Mouse (Mus musculus) heart, adult 9 months (tissue): Measurements from ENCODE around the gene Htr5a.

Experiments
- DNase-seq, 2 experiments: peaks; one replicate each; pipeline ENCODE4 v3.0.0; 2022; ENCODE audit warnings: low spot score in 2 of 2

Htr5a gene

GRCm38 (mm10) chr5:27841701-27842295 lies at the start of gene Htr5a:
TSS of gene Htr5a (plus strand) at chr5:27842149.
- no peak for DNase-seq

DNA sequence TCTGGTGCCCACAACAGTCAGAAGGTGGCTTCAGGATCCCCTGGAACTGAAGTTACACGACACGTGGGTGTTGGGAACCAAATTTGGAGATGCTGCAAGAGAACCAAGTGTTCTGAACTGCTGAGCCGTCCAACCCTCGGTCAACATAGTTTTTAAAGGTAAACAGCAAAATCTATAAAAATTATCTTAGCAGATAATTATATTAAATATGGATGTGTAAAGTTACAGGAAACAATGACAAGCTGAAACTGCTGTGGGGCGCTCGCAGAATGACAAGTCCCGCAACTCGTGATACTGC lies 49.8 kb upstream of the Htr5a start:
- no peak for DNase-seq

GRCm38 (mm10) chr5:27792531-27793205 lies 49.3 kb upstream of the Htr5a start:
- DNase-seq, result no peak

- peak; percentile 43 to 45 for DNase-seq
These were observed 48.0 kb upstream of the Htr5a start for GRCm38 (mm10) chr5:27793923-27794322.

DNA sequence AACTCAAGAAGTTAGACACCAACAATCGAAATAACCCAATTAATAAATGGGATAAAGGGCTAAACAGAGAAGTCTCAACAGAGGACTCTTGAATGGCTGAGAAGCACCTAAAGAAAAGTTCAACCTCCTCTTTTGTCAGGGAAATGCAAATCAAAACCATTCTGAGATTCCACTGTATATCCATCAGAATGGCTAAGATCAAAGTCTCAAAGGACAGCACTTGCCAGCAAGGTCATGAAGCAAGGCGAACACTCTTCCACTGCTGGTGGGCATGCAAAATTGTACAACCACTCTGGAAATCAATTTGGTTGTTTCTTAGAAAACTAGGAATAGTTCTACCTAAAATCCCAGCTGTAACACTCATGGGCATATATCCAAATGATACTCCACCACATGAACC lies 27.7 kb upstream of the Htr5a start:
- no peak for DNase-seq

- no peak for DNase-seq
These were observed 22.9 kb upstream of the Htr5a start for GRCm38 (mm10) chr5:27818840-27819672.

- DNase-seq, result no peak
These were observed 20.8 kb upstream of the Htr5a start for GRCm38 (mm10) chr5:27821161-27821560.

- DNase-seq, result no peak
These were observed 14.0 kb upstream of the Htr5a start for GRCm38 (mm10) chr5:27827971-27828370.

DNA sequence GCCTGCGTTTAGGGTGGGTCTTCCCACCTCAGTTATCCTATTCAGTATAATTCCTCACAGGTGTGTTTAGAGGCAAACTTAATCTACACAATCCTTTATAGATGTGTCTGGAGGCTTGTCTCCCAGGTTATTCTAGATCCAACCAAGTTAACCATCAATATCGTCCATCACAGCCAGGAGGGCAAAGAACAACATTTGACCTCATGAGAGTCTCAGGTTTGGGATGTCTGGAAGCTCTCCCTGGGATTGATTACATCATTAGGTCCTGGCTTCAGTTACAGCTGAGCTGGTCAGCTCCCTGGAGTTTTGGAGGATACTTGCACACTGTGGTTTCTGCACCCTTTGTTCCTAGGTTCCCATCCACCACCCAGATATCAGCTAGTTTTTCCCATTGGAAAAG lies 6.9 kb upstream of the Htr5a start:
- DNase-seq, result no peak

GRCm38 (mm10) chr5:27838061-27838460 lies 3.9 kb upstream of the Htr5a start:
- DNase-seq, result no peak

DNA sequence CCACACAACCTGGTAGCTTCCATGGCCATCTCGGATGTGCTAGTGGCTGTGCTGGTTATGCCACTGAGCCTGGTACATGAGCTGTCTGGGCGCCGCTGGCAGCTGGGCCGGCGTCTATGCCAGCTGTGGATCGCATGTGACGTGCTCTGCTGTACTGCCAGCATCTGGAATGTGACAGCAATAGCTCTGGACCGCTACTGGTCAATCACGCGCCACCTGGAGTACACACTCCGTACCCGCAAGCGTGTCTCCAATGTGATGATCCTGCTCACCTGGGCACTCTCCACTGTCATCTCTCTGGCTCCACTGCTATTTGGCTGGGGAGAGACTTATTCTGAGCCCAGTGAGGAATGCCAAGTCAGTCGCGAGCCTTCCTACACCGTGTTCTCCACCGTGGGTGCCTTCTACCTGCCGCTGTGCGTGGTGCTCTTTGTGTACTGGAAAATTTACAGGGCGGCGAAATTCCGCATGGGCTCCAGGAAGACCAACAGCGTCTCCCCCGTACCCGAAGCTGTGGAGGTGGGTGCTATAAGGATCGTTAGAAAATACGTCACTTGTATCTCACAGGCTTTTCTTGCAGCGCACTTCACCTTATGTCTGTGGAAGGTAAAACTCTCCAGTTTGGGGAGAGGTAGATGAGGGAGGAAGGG lies 847 bp downstream of the Htr5a start:
- DNase-seq, result no peak

DNA sequence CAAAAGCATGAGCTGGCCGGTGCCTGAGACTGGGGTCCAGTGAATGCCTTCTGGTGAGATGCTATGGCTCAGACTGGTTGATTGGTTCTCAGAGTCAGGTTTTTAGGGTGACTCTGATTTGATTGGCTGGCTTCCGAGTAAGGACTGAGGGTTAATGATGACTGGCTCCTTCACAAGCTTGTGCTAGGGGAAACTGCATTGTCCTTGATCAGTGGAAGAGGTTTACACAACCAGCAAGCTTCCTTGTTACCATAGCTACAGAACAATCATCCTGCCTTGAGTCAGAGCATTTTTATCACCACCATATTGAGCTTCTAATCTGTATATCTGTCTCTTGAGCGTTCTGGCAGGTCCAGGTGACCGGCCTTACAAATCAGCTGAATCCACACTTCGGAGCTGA lies 5.0 kb downstream of the Htr5a start:
- DNase-seq, result no peak

DNA sequence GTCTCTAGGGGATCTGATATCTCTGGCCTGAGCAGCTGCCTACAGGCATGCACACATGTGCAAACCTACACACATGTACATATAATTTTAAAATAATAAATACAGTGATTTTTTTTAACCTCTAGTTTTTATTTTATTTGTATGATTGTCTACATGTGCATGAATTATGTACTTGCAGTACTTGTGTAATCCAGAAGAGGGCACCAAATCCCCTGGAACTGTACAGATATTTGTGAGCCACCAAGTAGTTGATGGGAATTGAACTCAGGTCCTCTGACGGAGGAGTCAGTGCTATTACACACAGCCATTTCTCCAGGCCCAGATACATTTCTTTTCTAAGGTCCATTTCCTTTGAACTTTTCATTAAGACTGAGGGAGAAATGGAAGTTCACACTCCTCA lies 12.3 kb downstream of the Htr5a start:
- DNase-seq, result no peak

- DNase-seq, result no peak
These were observed 13.8 kb downstream of the Htr5a start for GRCm38 (mm10) chr5:27855726-27856125.

GRCm38 (mm10) chr5:27873240-27874082 lies 31.5 kb downstream of the Htr5a start:
- DNase-seq, result no peak

DNA sequence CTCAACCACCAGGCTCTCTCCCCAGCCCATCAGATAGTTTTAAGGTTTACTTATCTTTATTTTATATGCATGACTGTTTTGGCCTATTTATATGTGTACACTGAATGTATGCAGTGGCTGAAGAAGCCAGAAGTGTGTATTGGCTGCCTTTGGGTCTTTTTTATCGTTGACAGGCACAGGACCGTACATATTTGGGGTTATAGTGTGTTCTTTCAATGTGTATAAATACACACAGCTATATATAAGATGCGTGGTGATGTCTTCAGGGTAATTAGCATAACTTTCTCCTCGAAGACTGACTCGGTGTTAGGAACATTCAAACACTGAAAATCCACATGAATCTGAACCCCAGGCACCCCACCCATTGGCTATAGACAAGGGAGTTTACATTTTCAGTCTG lies 32.3 kb downstream of the Htr5a start:
- DNase-seq, result no peak

DNA sequence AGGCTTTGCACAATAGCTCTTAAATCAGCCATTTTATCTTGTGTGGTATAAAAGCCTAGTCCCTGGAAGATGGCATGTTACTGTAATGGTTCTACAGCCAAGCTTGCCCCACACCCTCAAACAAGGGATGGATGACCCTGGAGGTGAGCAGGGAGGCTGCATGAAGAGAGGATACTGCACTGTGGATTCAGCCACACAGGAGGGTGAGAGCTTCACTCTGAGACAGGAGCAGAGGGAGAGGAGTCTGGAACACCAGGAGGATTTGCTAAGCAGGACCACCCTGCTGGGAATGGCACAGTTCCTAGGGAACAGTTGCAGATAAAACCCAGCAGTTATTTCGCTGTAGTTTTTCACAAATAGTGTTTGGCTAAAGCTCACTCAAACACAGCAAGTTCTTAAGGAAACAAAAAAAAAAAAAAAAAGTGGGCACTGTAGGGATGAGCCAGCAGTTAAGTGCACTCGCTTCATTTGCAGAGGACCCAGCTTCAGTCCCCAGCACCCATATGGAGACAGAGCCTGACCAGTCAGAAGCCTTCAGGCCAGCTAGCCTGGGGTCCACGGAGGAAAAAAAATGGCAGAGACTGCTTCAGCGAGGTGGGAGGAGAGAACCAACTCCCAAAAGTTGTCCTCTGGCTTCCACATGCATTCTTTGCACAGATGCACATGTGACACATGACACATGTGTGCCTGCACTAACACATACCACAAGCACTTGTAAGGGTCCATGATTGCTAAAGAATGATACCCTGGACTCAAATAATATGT lies 33.6 kb downstream of the Htr5a start:
- DNase-seq, result no peak

DNA sequence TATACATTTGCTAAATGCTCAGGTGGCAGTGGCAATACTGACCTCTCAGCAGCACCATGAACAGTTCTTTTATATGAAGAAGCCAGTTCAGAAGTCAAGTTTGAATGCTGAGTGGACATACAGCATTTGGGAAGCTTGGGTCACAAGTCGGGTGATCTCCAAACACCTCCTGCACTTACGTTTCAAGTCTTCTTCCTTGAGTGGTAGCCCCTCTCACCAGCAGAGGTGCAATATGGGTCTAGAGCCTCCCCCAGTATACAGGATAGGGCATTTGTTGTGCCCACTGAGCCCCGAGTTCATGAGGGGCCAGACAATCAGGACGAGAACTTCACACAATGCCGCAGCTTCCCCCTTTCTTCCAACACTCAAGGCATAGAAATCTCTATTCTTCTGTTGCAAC lies 36.4 kb downstream of the Htr5a start:
- no peak for DNase-seq

- no peak for DNase-seq
These were observed 37.8 kb downstream of the Htr5a start for GRCm38 (mm10) chr5:27879726-27880125.

DNA sequence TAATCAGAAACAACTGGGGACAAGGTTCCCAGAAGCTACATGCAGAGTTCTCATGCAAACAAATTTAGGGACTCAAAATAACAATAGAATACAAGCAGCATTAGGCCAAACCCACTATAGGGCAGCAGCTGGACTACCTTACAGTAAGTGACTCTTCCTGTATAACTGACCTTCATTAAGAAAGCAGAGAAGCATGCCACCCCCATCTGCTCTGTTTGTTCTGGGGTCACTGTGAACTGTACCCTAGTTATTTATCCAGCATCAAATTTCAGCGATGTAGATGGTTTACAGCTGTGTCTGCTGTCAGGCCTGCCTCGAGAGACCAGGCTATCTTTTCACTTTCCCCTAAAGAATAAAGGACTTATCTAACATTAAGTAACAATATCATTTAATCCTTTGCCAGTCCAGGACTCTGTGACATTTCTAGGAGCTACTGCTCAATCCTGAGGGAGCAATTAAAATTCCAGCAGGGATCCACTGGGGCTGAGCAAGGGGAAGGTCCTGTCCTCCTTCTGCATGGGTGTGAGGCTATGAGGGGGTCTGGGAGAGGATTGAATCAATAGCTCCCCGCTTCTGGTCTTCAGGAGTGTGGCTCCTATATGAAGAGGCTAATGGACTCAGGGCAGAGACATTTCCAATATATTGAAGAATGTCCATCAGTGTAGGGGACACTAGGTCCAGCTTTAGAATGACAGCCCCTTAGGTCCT lies 38.5 kb downstream of the Htr5a start:
- DNase-seq, result no peak
